Mouse (Mus musculus) C2C12 (cell line): ENCODE data around the gene Ngf. TPM values are rescaled to one million over a fixed set of nuclear protein-coding genes. Genes with fewer than 3 reads are reported as not detected.

Experiments
- H3K27me3 ChIP-seq: one replicate; pipeline ENCODE4 v1.6.1; 2011; ENCODE audit not compliant: control insufficient read depth, insufficient read depth, insufficient read length
- H3K36me3 ChIP-seq: one replicate; pipeline ENCODE4 v1.6.1; 2011; ENCODE audit not compliant: control insufficient read depth, insufficient read depth
- H3K4me3 ChIP-seq: one replicate; pipeline ENCODE4 v1.5.1; 2011; ENCODE audit warnings: mild to moderate bottlenecking, control low read depth; ENCODE audit not compliant: poor library complexity, insufficient read depth, severe bottlenecking
- H3K79me2 ChIP-seq: one replicate; pipeline ENCODE4 v1.6.1; 2011; ENCODE audit not compliant: control insufficient read depth, insufficient read depth
- H3K79me3 ChIP-seq: one replicate; pipeline ENCODE4 v1.6.1; 2011; ENCODE audit warnings: low read depth, control low read depth
- H3ac ChIP-seq: one replicate; pipeline ENCODE3; 2011; ENCODE audit warnings: low read depth; ENCODE audit not compliant: control insufficient read depth, insufficient read length
- CEBPB ChIP-seq: IDR thresholded peaks from one replicate; pipeline ENCODE4 v1.6.1; 2011; ENCODE audit warnings: low read depth, mild to moderate bottlenecking, control low read depth, moderate library complexity
- CTCF ChIP-seq: IDR thresholded peaks from one replicate; pipeline ENCODE4 v1.5.1; 2011; ENCODE audit not compliant: control insufficient read depth, insufficient read depth, insufficient read length
- FOSL1 ChIP-seq: IDR thresholded peaks from one replicate; pipeline ENCODE4 v1.8.0; 2011; ENCODE audit warnings: mild to moderate bottlenecking, low read length; ENCODE audit not compliant: poor library complexity, insufficient read depth, severe bottlenecking
- MAX ChIP-seq: IDR thresholded peaks from one replicate; pipeline ENCODE4 v1.6.1; 2011; ENCODE audit warnings: mild to moderate bottlenecking, control low read depth
- MYOD1 ChIP-seq: IDR thresholded peaks from one replicate; pipeline ENCODE4 v1.6.1; 2011; ENCODE audit warnings: low read depth; ENCODE audit not compliant: control insufficient read depth, insufficient read length
- MYOG ChIP-seq: IDR thresholded peaks from one replicate; pipeline ENCODE4 v1.6.1; 2011; ENCODE audit not compliant: control insufficient read depth, insufficient read length; ENCODE audit errors: extremely low read depth
- USF1 ChIP-seq: IDR thresholded peaks from one replicate; pipeline ENCODE4 v1.6.1; 2011; ENCODE audit warnings: low read depth, mild to moderate bottlenecking, control low read depth, moderate library complexity
- polyA plus RNA-seq: library from polyadenylated mRNA; unstranded; fragments of >200 nt; fragmentation: generic; extraction: Trizol; gene quantifications from one replicate; pipeline ENCODE4 v1.2.1, GENCODE M21; 2012; ENCODE audit warnings: missing spikeins

Gene Ngf
- polyA plus RNA-seq, 1 experiment: 115 TPM

- Histone ChIP-seq H3K27me3 (no peaks in the 10 kb centered on the region), H3K36me3 (no peaks in the 10 kb centered on the region), H3K4me3 (no peak overlapping the region), H3K79me2 (no peaks in the 10 kb centered on the region), H3ac (no peak overlapping the region), H3K79me3 (no peaks in the 10 kb centered on the region)
- TF ChIP-seq MAX: no peak
These were observed 86.4 kb downstream of the Ngf start for GRCm38 (mm10) chr3:102556108-102556507.

- Histone ChIP-seq H3K27me3 (no peaks in the 10 kb centered on the region), H3K79me2 (no peaks in the 10 kb centered on the region), H3ac (no peak overlapping the region), H3K4me3 (no peak overlapping the region), H3K36me3 (no peaks in the 10 kb centered on the region), H3K79me3 (no peaks in the 10 kb centered on the region)
- TF ChIP-seq CEBPB: no peak
- TF ChIP-seq MYOD1: no peak
- TF ChIP-seq USF1: no peak
- no peak for TF ChIP-seq FOSL1
- TF ChIP-seq MAX: no peak
- TF ChIP-seq MYOG: no peak
- no peak for TF ChIP-seq CTCF
These were observed 86.9 kb downstream of the Ngf start for GRCm38 (mm10) chr3:102556645-102557044.
